Mouse (Mus musculus) heart, embryonic 16.5 days (tissue): ENCODE measurements around the gene Fkbp5. TPM values are rescaled to one million over a fixed set of nuclear protein-coding genes. Genes with fewer than 3 reads are reported as not detected.

Experiments used
- ATAC-seq: fragments of 200-750 bp; cut with Nextera tagmentation; replicated peaks from 2 replicates; pipeline ENCODE4 v1.8.0; 2017; ENCODE audit warnings: moderate number of reproducible peaks; ENCODE audit not compliant: insufficient read depth, low FRiP score; ENCODE audit errors: extremely low read depth
- H3K27ac ChIP-seq: fragments of 300-500 bp; sonication (generic); 2 replicates; pipeline ENCODE4 v1.5.1; 2014; ENCODE audit warnings: mild to moderate bottlenecking, low read length, control low read depth, moderate library complexity
- H3K27me3 ChIP-seq: fragments of 300-500 bp; sonication (generic); 2 replicates; pipeline ENCODE4 v1.6.1; 2014; ENCODE audit warnings: low read length, mixed read lengths; ENCODE audit not compliant: control insufficient read depth, insufficient read depth
- H3K36me3 ChIP-seq: fragments of 300-500 bp; sonication (generic); 2 replicates; pipeline ENCODE4 v1.6.1; 2014; ENCODE audit not compliant: control insufficient read depth, insufficient read depth
- H3K4me1 ChIP-seq: fragments of 300-500 bp; sonication (generic); 2 replicates; pipeline ENCODE4 v1.6.1; 2014; ENCODE audit warnings: low read length, mixed read lengths; ENCODE audit not compliant: control insufficient read depth, insufficient read depth
- H3K4me2 ChIP-seq: fragments of 300-500 bp; sonication (generic); 2 replicates; pipeline ENCODE4 v1.6.1; 2014; ENCODE audit warnings: low read depth, mild to moderate bottlenecking, control low read depth, low read length
- H3K4me3 ChIP-seq: fragments of 300-500 bp; sonication (generic); 2 replicates; pipeline ENCODE4 v1.5.1; 2014; ENCODE audit warnings: mild to moderate bottlenecking, control low read depth, low read length
- H3K9ac ChIP-seq: fragments of 300-500 bp; sonication (generic); 2 replicates; pipeline ENCODE4 v1.6.1; 2014; ENCODE audit warnings: low read length, control low read depth
- H3K9me3 ChIP-seq: fragments of 300-500 bp; sonication (generic); replicated peaks from 2 replicates; pipeline ENCODE4 v1.6.1; 2016; ENCODE audit warnings: low read length; ENCODE audit not compliant: control insufficient read depth
- WGBS: fragments of 180-500 bp; shearing (Covaris S2); extraction: QIAGEN DNeasy Blood & Tissue Kit; methylation state at CpG from one replicate; pipeline ENCODE4 v1.1.7; 2014; 5-methylcytosine and 5-hydroxymethylcytosine counted together
- polyA plus RNA-seq: library from polyadenylated mRNA; unstranded; fragments of >200 nt; fragmentation: Nextera tagmentation; extraction: Ambion mirVana; gene quantifications from 2 replicates; pipeline ENCODE4 v1.2.1, GENCODE M21; 2015

The Fkbp5 gene
- polyA plus RNA-seq, 1 experiment from 2014 or later: 54.5 TPM

- Histone ChIP-seq H3K27ac (no peak overlapping the region), H3K4me3 (no peak overlapping the region), H3K4me1 (no peaks in the 10 kb centered on the region), H3K4me2 (no peak overlapping the region), H3K27me3 (no peaks in the 10 kb centered on the region), H3K36me3 (no peaks in the 10 kb centered on the region), H3K9me3 (no peaks in the 10 kb centered on the region), H3K9ac (no peak overlapping the region)
- WGBS: 63% methylated on average over 11 of the region's 11 CpGs
- ATAC-seq: no peak
These were observed 31.2 kb upstream of the Fkbp5 start for GRCm38 (mm10) chr17:28548550-28548949.

DNA sequence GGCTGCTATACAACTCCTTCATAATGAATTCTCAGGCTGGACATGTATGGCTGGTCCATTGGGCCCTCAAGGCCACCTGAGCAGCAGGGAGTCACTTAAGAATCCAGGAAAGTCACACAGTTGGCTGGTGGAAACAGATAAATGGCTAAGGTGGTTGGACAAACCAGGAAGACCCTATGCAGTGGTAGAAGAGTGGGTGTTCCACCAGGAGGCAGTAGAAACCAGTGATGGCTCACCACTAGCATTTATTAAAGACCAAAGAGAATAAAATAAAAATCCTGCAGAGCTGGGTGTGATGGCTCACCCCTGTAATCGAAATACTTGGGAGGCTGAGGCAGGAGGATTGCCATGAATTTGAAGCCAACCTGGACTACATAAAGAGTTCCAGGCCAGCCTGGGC is 29.6 kb upstream of the Fkbp5 start:
- Histone ChIP-seq H3K4me1 (no peaks in the 10 kb centered on the region), H3K4me2 (no peak overlapping the region), H3K9ac (no peak overlapping the region), H3K9me3 (0 out of 2 replicates have a peak, but pooled peaks cover under 1% of the 10 kb centered on the region), H3K27me3 (no peaks in the 10 kb centered on the region), H3K27ac (no peak overlapping the region), H3K4me3 (no peak overlapping the region), H3K36me3 (no peaks in the 10 kb centered on the region)
- 72% methylated on average over 1 of the region's 1 CpGs for WGBS
- ATAC-seq: no peak

DNA sequence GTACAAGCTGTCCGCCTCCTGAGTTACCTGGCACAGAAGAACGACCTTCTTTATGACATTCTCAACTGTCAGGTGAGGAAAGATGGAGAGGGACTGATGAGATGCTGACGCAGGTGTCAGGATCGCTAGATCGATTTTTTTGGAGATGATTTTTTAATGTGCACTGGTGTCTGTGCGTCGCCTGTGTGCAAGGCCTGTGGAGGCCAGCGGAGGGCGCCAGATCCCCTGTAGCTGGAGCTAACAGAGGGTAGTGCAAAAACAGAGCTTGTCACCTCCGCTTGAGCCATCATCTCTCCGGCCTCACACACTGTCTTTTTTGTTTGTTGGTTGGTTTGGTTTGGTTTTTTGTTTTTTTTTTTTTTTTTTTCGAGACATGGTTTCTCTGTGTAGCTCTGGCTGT is 20.6 kb upstream of the Fkbp5 start:
- WGBS: 44% methylated on average over 12 of the region's 12 CpGs

DNA sequence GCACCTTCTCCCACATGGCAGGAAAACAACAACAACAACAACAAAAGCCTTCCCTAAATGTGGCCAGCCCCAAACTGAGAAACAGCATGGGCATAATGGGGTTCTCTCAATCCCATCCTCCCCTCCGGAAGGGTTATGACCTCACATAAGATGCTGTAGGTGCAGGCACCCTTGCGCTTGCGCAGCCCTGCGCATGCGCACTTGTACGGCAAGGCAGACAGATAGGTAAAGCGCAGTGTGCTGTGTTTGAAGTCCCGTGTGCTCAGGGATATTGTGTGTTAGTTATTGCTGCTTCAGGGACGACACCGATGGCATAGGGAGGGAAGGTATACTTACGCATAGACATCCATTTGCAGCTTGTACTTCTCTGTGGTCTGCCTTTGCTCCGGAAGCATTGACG is 16.0 kb upstream of the Fkbp5 start:
- 83% methylated on average over 13 of the region's 13 CpGs for WGBS
- peaks cover 3% of the 10 kb centered on the region; the same call in 1 of the 2 replicates for H3K9me3 ChIP-seq
- no peak overlapping the region for H3K4me2 ChIP-seq
- no peak overlapping the region for H3K4me3 ChIP-seq
- no peak for ATAC-seq
- H3K27me3 ChIP-seq: peaks cover 2% of the 10 kb centered on the region; the same call in 1 of the 2 replicates
- H3K27ac ChIP-seq: no peak overlapping the region
- H3K4me1 ChIP-seq: 0 out of 2 replicates have a peak, but pooled peaks cover 3% of the 10 kb centered on the region
- no peaks in the 10 kb centered on the region for H3K36me3 ChIP-seq
- H3K9ac ChIP-seq: no peak overlapping the region

More for the DNA sequence above, 20.6 kb upstream of the Fkbp5 start:
- H3K27ac ChIP-seq: no peak overlapping the region
- ATAC-seq: no peak
- H3K27me3 ChIP-seq: no peaks in the 10 kb centered on the region
- H3K4me2 ChIP-seq: no peak overlapping the region
- H3K36me3 ChIP-seq: no peaks in the 10 kb centered on the region
- H3K9ac ChIP-seq: no peak overlapping the region
- peaks cover 21% of the 10 kb centered on the region for H3K9me3 ChIP-seq
- H3K4me3 ChIP-seq: no peak overlapping the region
- H3K4me1 ChIP-seq: no peaks in the 10 kb centered on the region

- Histone ChIP-seq H3K27ac (no peak overlapping the region), H3K36me3 (no peaks in the 10 kb centered on the region), H3K9me3 (no peaks in the 10 kb centered on the region), H3K9ac (no peak overlapping the region), H3K4me1 (peaks cover 5% of the 10 kb centered on the region; the same call in 1 of the 2 replicates), H3K4me3 (no peak overlapping the region), H3K4me2 (no peak overlapping the region), H3K27me3 (peaks cover 2% of the 10 kb centered on the region; the same call in 1 of the 2 replicates)
- no peak for ATAC-seq
- WGBS: 77% methylated on average over 7 of the region's 7 CpGs
These were observed 15.2 kb upstream of the Fkbp5 start for GRCm38 (mm10) chr17:28532557-28532956.

GRCm38 (mm10) chr17:28531946-28532345 is 14.6 kb upstream of the Fkbp5 start:
- no peak overlapping the region for H3K9ac ChIP-seq
- H3K4me2 ChIP-seq: no peak overlapping the region
- no peaks in the 10 kb centered on the region for H3K36me3 ChIP-seq
- peaks cover 9% of the 10 kb centered on the region; the same call in 1 of the 2 replicates for H3K4me1 ChIP-seq
- H3K27ac ChIP-seq: no peak overlapping the region
- H3K9me3 ChIP-seq: no peaks in the 10 kb centered on the region
- 17% methylated on average over 18 of the region's 18 CpGs for WGBS
- no peak overlapping the region for H3K4me3 ChIP-seq
- ATAC-seq: no peak
- H3K27me3 ChIP-seq: peaks cover 2% of the 10 kb centered on the region; the same call in 1 of the 2 replicates

- ATAC-seq: no peak
- no peaks in the 10 kb centered on the region for H3K36me3 ChIP-seq
- no peak within 1 kb of the TSS for H3K4me3 ChIP-seq
- H3K9me3 ChIP-seq: no peaks in the 10 kb centered on the region
- no peak within 1 kb of the TSS for H3K9ac ChIP-seq
- no peak within 1 kb of the TSS for H3K4me2 ChIP-seq
- peaks cover 9% of the 10 kb centered on the region; the same call in 1 of the 2 replicates for H3K4me1 ChIP-seq
- H3K27me3 ChIP-seq: peaks cover 2% of the 10 kb centered on the region; the same call in 1 of the 2 replicates
- H3K27ac ChIP-seq: no peak within 1 kb of the TSS
- WGBS: 88% methylated on average over 6 of the region's 6 CpGs
These were observed 13.2 kb upstream of the Fkbp5 start, which contains the start of gene Armc12 for GRCm38 (mm10) chr17:28530506-28530905. Armc12 (plus strand) TSS chr17:28530806.

DNA sequence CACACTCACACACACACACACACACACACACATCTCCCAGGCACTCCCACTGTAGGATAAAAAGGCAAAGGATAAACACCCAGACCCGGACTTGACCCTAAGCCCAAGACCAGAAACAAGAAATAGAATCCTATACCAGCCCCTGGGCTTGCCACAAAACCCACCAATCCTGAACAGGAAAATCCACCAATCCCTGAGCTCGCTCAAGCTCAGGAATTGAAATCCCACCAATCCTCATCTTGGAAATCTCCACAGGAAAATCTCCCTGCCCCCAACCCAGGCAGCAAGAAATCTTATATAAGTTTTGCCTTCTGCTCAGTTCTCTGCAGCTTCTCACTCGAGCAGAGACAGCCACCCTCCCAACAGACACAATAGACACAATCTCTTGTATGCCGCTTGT is 11.8 kb upstream of the Fkbp5 start:
- Histone ChIP-seq H3K9ac (no peak overlapping the region), H3K36me3 (no peaks in the 10 kb centered on the region), H3K4me1 (peaks cover 9% of the 10 kb centered on the region; the same call in 1 of the 2 replicates), H3K4me3 (no peak overlapping the region), H3K9me3 (no peaks in the 10 kb centered on the region), H3K4me2 (no peak overlapping the region), H3K27me3 (peaks cover 4% of the 10 kb centered on the region; the same call in 1 of the 2 replicates), H3K27ac (no peak overlapping the region)
- 55% methylated on average over 4 of the region's 4 CpGs for WGBS
- no peak for ATAC-seq

DNA sequence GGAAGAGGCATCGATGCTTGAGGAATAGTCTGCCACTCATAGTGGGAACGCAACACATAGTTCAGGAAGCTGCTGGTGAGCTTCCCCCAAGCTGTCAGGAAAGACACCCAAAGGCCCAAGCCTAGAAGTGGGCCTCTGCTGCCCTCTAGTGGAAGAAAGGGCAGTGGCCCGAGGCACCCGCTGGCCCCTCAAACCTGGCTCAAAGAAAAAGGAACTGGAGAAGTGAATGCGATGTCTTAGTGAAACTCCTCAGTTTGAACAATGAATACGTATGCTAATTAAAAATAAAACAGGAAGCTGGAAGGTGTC is 10.7 kb upstream of the Fkbp5 start:
- Histone ChIP-seq H3K36me3 (no peaks in the 10 kb centered on the region), H3K4me1 (peaks cover 13% of the 10 kb centered on the region; the same call in 1 of the 2 replicates), H3K27ac (no peak overlapping the region), H3K27me3 (peaks cover 4% of the 10 kb centered on the region; the same call in 1 of the 2 replicates), H3K9ac (no peak overlapping the region), H3K4me2 (peak overlapping the region; percentile 50), H3K4me3 (no peak overlapping the region), H3K9me3 (no peaks in the 10 kb centered on the region)
- ATAC-seq: 0 out of 2 replicates have a peak, but pooled peaks have one; percentile 29
- WGBS: 3% methylated on average over 6 of the region's 6 CpGs
